Mouse (Mus musculus) cortical plate, adult 2 months (tissue): ENCODE results near the gene Gxylt1.

Source experiments
- CTCF ChIP-seq: fragments of 200-500 bp; IDR thresholded peaks from 2 replicates; pipeline ENCODE4 v1.5.1; 2011; ENCODE audit warnings: mild to moderate bottlenecking, control low read depth, low read length; ENCODE audit not compliant: insufficient read depth; ENCODE audit errors: extremely low read depth
- POLR2A ChIP-seq: fragments of 200-500 bp; IDR thresholded peaks from 2 replicates; pipeline ENCODE4 v1.6.1; 2011; ENCODE audit warnings: mild to moderate bottlenecking, low read length, control low read depth; ENCODE audit not compliant: insufficient read depth; ENCODE audit errors: extremely low read depth

- TF ChIP-seq POLR2A = no peak
- TF ChIP-seq CTCF = no peak
Measured at GRCm38 (mm10) chr15:93298197-93298596, 23.2 kb upstream of the Gxylt1 start.
